Mouse (Mus musculus) hindbrain, embryonic 12.5 days (tissue): Measurements from ENCODE around the gene Itsn2. TPM values are rescaled to one million over a fixed set of nuclear protein-coding genes. Genes with fewer than 3 reads are reported as not detected.

Experiments
- ATAC-seq: fragments of 200-750 bp; cut with Nextera tagmentation; 2 replicates; pipeline ENCODE4 v1.8.0; 2017; ENCODE audit warnings: moderate TSS enrichment; ENCODE audit not compliant: low FRiP score
- H3K27ac ChIP-seq: fragments of 300-500 bp; sonication (generic); 2 replicates; pipeline ENCODE4 v1.5.1; 2016; ENCODE audit warnings: mild to moderate bottlenecking
- H3K27me3 ChIP-seq: fragments of 300-500 bp; sonication (generic); 2 replicates; pipeline ENCODE4 v1.6.1; 2016; ENCODE audit warnings: mild to moderate bottlenecking
- H3K36me3 ChIP-seq: fragments of 300-500 bp; sonication (generic); 2 replicates; pipeline ENCODE4 v1.6.1; 2016; ENCODE audit warnings: mild to moderate bottlenecking
- H3K4me1 ChIP-seq: fragments of 300-500 bp; sonication (generic); 2 replicates; pipeline ENCODE4 v1.6.1; 2016
- H3K4me2 ChIP-seq: fragments of 300-500 bp; sonication (generic); replicated peaks from 2 replicates; pipeline ENCODE4 v1.6.1; 2016; ENCODE audit warnings: mild to moderate bottlenecking
- H3K4me3 ChIP-seq: fragments of 300-500 bp; sonication (generic); 2 replicates; pipeline ENCODE4 v1.5.1; 2016; ENCODE audit warnings: mild to moderate bottlenecking
- H3K9ac ChIP-seq: fragments of 300-500 bp; sonication (generic); 2 replicates; pipeline ENCODE4 v1.6.1; 2016; ENCODE audit warnings: mild to moderate bottlenecking, moderate library complexity
- H3K9me3 ChIP-seq: fragments of 300-500 bp; sonication (generic); replicated peaks from 2 replicates; pipeline ENCODE4 v1.6.1; 2016; ENCODE audit warnings: mild to moderate bottlenecking
- WGBS: fragments of 180-500 bp; shearing (Covaris S2); methylation state at CpG from one replicate; pipeline ENCODE4 v1.1.7; 2016; 5-methylcytosine and 5-hydroxymethylcytosine counted together
- polyA plus RNA-seq: library from polyadenylated mRNA; unstranded; fragments of >200 nt; fragmentation: Nextera tagmentation; extraction: Ambion mirVana; gene quantifications from 2 replicates; pipeline ENCODE4 v1.2.1, GENCODE M21; 2016

The Itsn2 gene
- polyA plus RNA-seq, 1 experiment from 2014 or later: 20.7 TPM

DNA sequence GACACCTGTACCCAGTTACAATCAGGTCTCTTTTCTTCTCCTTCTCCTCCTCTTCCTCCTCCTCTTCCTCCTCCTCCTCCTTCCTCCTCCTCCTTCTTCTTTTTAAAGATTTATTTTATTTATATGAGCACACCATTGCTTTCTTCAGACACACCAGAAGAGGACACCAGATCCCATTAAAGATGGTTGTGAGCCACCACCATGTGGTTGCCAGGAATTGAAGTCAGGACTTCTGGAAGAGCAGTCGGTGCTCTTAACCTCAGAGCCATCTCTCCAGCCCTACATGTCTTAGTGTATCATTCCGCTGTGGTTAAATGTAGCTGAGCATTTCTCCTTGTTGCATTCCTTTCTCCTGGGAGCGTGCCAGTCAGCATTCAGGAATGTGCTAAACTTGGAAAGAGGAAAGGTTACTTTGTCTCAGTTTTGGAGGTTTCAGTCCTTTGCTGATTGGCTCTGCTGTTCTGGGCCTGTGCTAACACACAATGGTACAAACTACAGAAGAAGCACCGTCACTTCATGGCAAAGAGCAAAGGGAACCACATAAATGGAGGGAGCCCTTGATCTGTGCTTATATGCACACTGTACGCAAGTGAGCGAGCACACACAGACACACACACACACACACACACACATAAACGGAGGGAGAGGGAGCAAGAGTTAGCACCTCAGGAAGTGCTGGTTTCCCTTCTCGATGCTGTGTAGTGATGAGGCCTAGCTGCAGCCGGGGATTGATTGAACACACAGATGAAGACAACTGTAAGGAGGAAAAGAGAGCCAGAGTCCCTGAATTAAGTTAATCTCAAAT lies 33.8 kb upstream of the Itsn2 start:
- no peak overlapping the region for H3K9ac ChIP-seq
- WGBS: 82% methylated on average over 9 of the region's 9 CpGs
- H3K4me2 ChIP-seq: no peak overlapping the region
- H3K4me3 ChIP-seq: no peak overlapping the region
- no peaks in the 10 kb centered on the region for H3K9me3 ChIP-seq
- ATAC-seq: no peak
- H3K27me3 ChIP-seq: no peaks in the 10 kb centered on the region
- no peak overlapping the region for H3K27ac ChIP-seq
- no peaks in the 10 kb centered on the region for H3K36me3 ChIP-seq
- no peaks in the 10 kb centered on the region for H3K4me1 ChIP-seq

DNA sequence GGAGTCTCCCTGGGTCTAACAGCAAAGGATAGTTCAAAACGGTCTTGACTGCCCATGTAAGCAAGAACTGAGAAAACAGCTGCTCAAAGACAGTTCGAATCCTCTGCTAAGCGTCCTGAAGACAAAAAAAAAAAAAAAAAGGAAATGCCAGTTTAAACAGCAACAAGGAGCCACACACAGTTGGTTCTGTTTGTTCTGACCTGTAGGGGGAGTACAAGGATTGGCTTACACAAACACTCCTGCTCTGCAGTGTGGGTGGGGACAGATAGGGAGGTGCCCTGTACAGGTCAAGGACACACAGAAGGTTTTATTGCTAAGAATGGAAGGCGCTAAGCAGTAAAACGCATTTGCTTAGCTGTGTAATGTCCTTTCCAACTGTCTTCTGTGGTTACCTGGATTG lies 20.6 kb upstream of the Itsn2 start:
- H3K4me1 ChIP-seq: no peaks in the 10 kb centered on the region
- 40% methylated on average over 5 of the region's 5 CpGs for WGBS

GRCm38 (mm10) chr12:4574065-4574464 lies 18.4 kb upstream of the Itsn2 start:
- H3K27ac ChIP-seq: no peak overlapping the region
- no peak for ATAC-seq
- no peaks in the 10 kb centered on the region for H3K27me3 ChIP-seq
- H3K9me3 ChIP-seq: no peaks in the 10 kb centered on the region
- no peak overlapping the region for H3K4me3 ChIP-seq
- WGBS: 80% methylated on average over 4 of the region's 4 CpGs
- no peak overlapping the region for H3K4me2 ChIP-seq
- no peaks in the 10 kb centered on the region for H3K36me3 ChIP-seq
- no peak overlapping the region for H3K9ac ChIP-seq
- no peaks in the 10 kb centered on the region for H3K4me1 ChIP-seq

More for the DNA sequence above, 20.6 kb upstream of the Itsn2 start:
- H3K27me3 ChIP-seq: no peaks in the 10 kb centered on the region
- no peaks in the 10 kb centered on the region for H3K36me3 ChIP-seq
- H3K27ac ChIP-seq: no peak overlapping the region
- no peaks in the 10 kb centered on the region for H3K9me3 ChIP-seq
- no peak overlapping the region for H3K4me3 ChIP-seq
- no peak for ATAC-seq
- H3K4me2 ChIP-seq: no peak overlapping the region
- no peak overlapping the region for H3K9ac ChIP-seq

DNA sequence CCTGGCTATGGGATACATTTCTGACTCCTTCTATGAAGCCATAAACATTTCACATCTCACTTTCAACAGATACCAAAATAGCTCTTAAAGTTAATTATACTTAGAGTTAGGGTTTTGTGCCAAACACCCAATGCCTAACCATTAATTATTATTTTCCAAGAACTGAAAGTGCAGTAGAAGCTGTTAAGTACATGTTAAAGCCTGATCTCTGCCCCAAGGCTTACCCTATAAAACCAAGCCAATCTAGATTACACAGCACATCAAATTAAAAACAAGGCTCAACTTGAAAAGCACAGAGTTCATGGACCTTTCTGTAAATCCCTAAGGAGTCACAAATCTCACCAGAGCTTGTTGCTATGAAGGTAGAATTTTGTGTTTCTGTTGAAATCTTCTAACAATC lies 10.1 kb upstream of the Itsn2 start:
- no peaks in the 10 kb centered on the region for H3K4me1 ChIP-seq
- no peaks in the 10 kb centered on the region for H3K9me3 ChIP-seq
- H3K9ac ChIP-seq: no peak overlapping the region
- H3K27ac ChIP-seq: no peak overlapping the region
- no peak for ATAC-seq
- H3K27me3 ChIP-seq: no peaks in the 10 kb centered on the region
- H3K4me2 ChIP-seq: no peak overlapping the region
- H3K36me3 ChIP-seq: no peaks in the 10 kb centered on the region
- no peak overlapping the region for H3K4me3 ChIP-seq

DNA sequence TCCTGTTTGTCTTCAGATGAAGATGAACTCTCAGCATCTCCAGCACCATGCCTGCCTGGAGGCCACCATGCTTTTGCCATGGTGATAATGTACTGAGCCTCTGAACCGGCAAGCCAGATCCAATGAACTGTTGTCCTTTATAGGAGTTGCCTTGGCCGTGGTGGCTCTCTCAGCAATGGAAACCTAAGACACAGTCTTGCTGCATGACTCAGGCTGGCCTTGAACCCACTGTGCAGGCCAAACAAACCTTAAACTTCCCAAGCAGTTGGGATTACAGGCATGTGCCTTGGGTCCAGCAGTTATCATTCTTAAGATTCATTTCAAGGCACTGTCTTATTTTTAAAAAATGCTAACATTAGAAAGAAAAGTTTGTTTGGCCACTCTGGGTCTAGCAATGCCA lies 4.6 kb upstream of the Itsn2 start:
- ATAC-seq: no peak
- no peaks in the 10 kb centered on the region for H3K9me3 ChIP-seq
- 81% methylated on average over 2 of the region's 2 CpGs for WGBS
- no peak overlapping the region for H3K27ac ChIP-seq
- no peaks in the 10 kb centered on the region for H3K27me3 ChIP-seq
- H3K36me3 ChIP-seq: no peaks in the 10 kb centered on the region
- no peak overlapping the region for H3K9ac ChIP-seq
- H3K4me3 ChIP-seq: no peak overlapping the region
- no peaks in the 10 kb centered on the region for H3K4me1 ChIP-seq
- no peak overlapping the region for H3K4me2 ChIP-seq

- no peaks in the 10 kb centered on the region for H3K9me3 ChIP-seq
These were observed 3.8 kb upstream of the Itsn2 start for GRCm38 (mm10) chr12:4588603-4589002.

GRCm38 (mm10) chr12:4592025-4592424 lies 413 bp upstream of the Itsn2 start:
- no peak overlapping the region for H3K9ac ChIP-seq
- peak overlapping the region; percentile 94; the same call in 1 of the 2 replicates for H3K4me3 ChIP-seq
- no peak for ATAC-seq
- H3K4me1 ChIP-seq: peaks cover 6% of the 10 kb centered on the region
- peak overlapping the region; percentile 81 for H3K4me2 ChIP-seq
- H3K27me3 ChIP-seq: peaks cover 5% of the 10 kb centered on the region; the same call in 1 of the 2 replicates
- 74% methylated on average over 6 of the region's 6 CpGs for WGBS
- H3K9me3 ChIP-seq: no peaks in the 10 kb centered on the region
- H3K27ac ChIP-seq: no peak overlapping the region
- no peaks in the 10 kb centered on the region for H3K36me3 ChIP-seq

More at GRCm38 (mm10) chr12:4588603-4589002, 3.8 kb upstream of the Itsn2 start:
- H3K27ac ChIP-seq: no peak overlapping the region
- H3K4me3 ChIP-seq: no peak overlapping the region
- ATAC-seq: no peak
- H3K9ac ChIP-seq: no peak overlapping the region
- peaks cover 1% of the 10 kb centered on the region; the same call in 1 of the 2 replicates for H3K27me3 ChIP-seq
- no peak overlapping the region for H3K4me2 ChIP-seq
- H3K4me1 ChIP-seq: peaks cover 1% of the 10 kb centered on the region
- no peaks in the 10 kb centered on the region for H3K36me3 ChIP-seq
- 87% methylated on average over 3 of the region's 3 CpGs for WGBS

DNA sequence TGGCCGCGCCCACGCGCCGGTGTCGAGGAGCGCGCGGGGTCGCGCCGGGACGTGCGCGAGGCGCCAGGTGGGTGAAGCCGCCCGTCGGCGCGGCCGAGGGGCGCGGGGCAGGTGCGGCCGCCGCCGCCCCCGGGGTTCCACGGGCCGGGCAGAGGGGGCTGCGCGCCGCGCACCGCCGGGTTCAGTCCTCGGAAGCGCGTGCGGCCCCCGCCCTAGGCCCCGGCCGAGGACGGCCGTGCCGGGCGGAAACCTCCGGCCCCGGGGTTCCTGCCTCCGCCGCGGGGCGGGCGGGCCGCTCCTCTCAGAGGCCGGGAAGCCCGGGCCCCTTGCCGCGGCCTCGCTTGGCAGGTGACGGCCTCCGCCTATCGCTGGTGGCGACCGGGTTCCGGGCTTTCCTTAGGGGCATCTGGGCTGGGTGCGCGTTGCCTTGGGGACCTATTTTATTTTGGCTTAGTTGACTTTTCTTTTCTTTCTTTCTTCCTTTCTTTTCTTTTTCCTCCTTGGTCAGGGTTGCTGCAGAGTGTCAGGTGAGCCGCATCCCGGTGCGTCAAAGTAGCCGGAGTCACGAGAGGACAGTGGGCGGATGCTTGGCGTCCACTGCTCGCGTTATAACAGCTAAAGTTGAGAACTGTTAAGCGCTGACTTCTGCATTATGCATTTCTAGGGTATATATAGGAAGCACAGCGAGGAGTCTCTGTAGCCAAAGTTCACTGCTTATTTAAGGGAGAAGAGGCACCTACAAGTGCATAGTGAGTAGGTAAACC lies 910 bp downstream of the Itsn2 start:
- ATAC-seq: peak; percentile 82
- Histone ChIP-seq H3K36me3 (no peaks in the 10 kb centered on the region), H3K4me2 (peak overlapping the region; percentile 81), H3K27ac (peak overlapping the region; percentile 52), H3K4me3 (peak overlapping the region; percentile 94), H3K9me3 (no peaks in the 10 kb centered on the region), H3K9ac (peak overlapping the region; percentile 87), H3K27me3 (peaks cover 5% of the 10 kb centered on the region; the same call in 1 of the 2 replicates), H3K4me1 (peaks cover 6% of the 10 kb centered on the region)
- WGBS: under 1% methylated on average over 50 of the region's 80 CpGs

GRCm38 (mm10) chr12:4593930-4594391 lies 1.5 kb downstream of the Itsn2 start:
- Histone ChIP-seq H3K9ac (peak overlapping the region; percentile 87; the same call in 1 of the 2 replicates), H3K4me2 (peak overlapping the region; percentile 81), H3K27me3 (peaks cover 5% of the 10 kb centered on the region; the same call in 1 of the 2 replicates), H3K4me1 (peaks cover 6% of the 10 kb centered on the region), H3K36me3 (no peaks in the 10 kb centered on the region), H3K4me3 (peak overlapping the region; percentile 94), H3K9me3 (no peaks in the 10 kb centered on the region), H3K27ac (no peak overlapping the region)
- WGBS: 66% methylated on average over 9 of the region's 9 CpGs
- no peak for ATAC-seq

DNA sequence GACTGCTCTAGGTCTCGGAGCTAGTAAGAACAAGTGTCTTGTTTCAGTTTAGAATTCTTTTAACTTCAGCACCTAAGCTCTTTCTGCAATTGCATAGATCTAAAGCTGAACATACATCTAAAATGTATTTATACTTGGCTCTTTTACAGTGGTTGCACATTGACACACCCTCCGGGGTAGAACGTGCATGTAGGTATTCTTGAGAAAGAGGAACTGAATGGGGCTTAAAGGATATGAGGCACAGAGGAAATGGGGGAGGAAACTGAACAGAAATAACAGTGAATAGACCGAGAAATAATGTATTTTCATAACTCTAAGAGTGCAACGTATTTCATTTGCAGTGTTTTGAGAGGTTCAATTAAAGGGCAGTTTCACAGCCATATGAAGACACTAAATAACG lies 2.6 kb downstream of the Itsn2 start:
- no peaks in the 10 kb centered on the region for H3K36me3 ChIP-seq
- H3K4me3 ChIP-seq: no peak overlapping the region
- no peak overlapping the region for H3K27ac ChIP-seq
- H3K4me1 ChIP-seq: peaks cover 6% of the 10 kb centered on the region
- no peak overlapping the region for H3K4me2 ChIP-seq
- H3K9me3 ChIP-seq: no peaks in the 10 kb centered on the region
- ATAC-seq: no peak
- no peak overlapping the region for H3K9ac ChIP-seq
- H3K27me3 ChIP-seq: peaks cover 5% of the 10 kb centered on the region; the same call in 1 of the 2 replicates
- 85% methylated on average over 6 of the region's 6 CpGs for WGBS

DNA sequence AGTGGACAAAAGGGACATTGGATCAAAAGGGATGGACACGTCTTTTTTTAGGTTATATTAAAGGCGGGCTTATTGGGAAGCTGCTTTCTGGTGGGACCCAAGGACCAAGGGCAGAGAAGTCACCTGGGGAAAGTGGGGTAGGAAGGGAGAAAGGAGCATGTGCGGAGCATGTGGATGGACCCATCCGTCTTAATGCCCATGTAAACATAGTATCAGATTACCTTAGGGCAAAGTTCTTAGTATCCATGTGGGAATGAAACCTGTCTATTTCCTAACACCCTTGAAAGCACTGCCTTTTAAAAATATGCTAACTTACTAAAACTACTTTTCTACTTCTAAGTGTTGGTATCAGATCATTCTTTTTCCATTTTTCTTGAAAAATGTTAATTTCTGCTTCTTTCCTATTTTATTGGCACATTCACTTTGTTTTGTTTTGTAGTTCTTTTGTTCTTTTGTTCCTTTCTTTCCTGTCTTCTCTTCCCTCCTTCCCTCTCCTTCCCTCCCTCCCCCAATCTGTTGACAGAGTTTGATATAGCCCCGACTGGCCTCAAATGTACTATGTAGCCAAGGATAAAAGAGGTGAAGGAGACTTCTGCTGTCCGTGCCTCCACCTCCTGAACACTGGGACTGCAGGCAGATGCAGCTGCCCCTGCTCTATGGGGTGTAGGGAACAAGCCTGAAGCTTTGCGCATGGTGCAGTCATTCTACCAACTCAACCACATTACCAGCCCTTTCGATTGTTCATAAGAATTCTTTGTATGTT lies 6.4 kb downstream of the Itsn2 start:
- no peak overlapping the region for H3K27ac ChIP-seq
- no peak overlapping the region for H3K9ac ChIP-seq
- peaks cover 2% of the 10 kb centered on the region for H3K4me1 ChIP-seq
- WGBS: 63% methylated on average over 8 of the region's 8 CpGs
- no peaks in the 10 kb centered on the region for H3K36me3 ChIP-seq
- no peak for ATAC-seq
- no peak overlapping the region for H3K4me2 ChIP-seq
- H3K27me3 ChIP-seq: peaks cover 1% of the 10 kb centered on the region; the same call in 1 of the 2 replicates
- H3K4me3 ChIP-seq: no peak overlapping the region
- no peaks in the 10 kb centered on the region for H3K9me3 ChIP-seq

- Histone ChIP-seq H3K4me2 (no peak overlapping the region), H3K4me3 (no peak overlapping the region), H3K27me3 (no peaks in the 10 kb centered on the region), H3K4me1 (no peaks in the 10 kb centered on the region), H3K9ac (no peak overlapping the region), H3K36me3 (no peaks in the 10 kb centered on the region), H3K9me3 (no peaks in the 10 kb centered on the region), H3K27ac (no peak overlapping the region)
- no peak for ATAC-seq
- 83% methylated on average over 4 of the region's 4 CpGs for WGBS
These were observed 7.3 kb downstream of the Itsn2 start for GRCm38 (mm10) chr12:4599713-4600112.
